Mouse (Mus musculus) adrenal gland, postnatal 14 days (tissue): ENCODE measurements around the gene Fabp6. TPM values are rescaled to one million over a fixed set of nuclear protein-coding genes. Genes with fewer than 3 reads are reported as not detected.

Source experiments
- DNase-seq: peaks from one replicate; pipeline ENCODE4 v3.0.0; 2021; ENCODE audit warnings: mixed read lengths
- total RNA-seq: library from RNA; stranded (reverse); gene quantifications from 2 replicates; pipeline ENCODE4 v1.2.3, GENCODE M21; 2021

Gene Fabp6
- total RNA-seq, 1 experiment from 2014 or later: not detected

- DNase-seq: no peak
Observed at GRCm38 (mm10) chr11:43589530-43590072, 11.7 kb downstream of the Fabp6 start.

- peak; percentile 88 for DNase-seq
Observed at GRCm38 (mm10) chr11:43586324-43587090, 14.8 kb downstream of the Fabp6 start, which contains the start of gene 4933415A04Rik. Gene 4933415A04Rik, plus strand, starts transcription at chr11:43587040.

DNA sequence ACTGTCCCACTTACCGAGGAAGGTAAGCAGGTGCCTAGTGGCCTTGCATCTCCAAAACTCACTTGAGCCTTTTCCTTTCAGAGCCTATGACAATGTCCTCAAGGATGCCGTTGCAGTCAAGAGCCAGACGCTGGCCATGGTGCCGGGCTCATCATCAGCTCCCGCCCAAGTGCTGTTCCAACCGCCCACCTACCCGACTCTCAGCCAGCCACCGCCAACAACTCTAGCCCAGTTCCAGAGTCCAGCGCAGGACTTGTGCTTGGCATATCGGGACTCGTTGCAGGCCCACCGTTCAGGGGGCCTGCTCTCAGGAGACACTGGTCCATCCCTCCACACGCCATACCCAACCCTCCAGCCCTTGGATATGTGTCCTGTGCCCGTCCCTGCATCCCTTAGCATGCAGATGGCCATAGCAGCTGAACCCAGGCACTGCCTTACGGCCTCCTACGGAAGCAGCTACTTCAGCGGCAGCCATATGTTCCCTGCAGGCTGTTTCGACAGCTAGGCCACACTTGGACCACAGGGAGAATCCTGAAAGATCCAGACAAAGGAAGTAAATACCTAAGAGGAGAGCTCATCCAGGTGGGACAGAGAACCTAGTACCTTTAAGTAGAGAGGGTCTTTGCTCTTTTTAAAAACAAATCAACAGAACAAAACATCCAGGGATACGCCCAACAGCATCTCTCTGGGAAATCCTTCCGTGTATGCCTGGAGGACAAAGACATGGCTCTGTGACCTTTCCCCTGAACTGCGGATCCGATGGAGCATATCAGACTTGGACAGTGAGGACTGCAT, 15.9 kb downstream of the Fabp6 start:
- DNase-seq: no peak

GRCm38 (mm10) chr11:43577713-43578478, 23.4 kb downstream of the Fabp6 start:
- peak; percentile 18 for DNase-seq

- no peak for DNase-seq
Observed at GRCm38 (mm10) chr11:43575376-43576151, 25.8 kb downstream of the Fabp6 start.

DNA sequence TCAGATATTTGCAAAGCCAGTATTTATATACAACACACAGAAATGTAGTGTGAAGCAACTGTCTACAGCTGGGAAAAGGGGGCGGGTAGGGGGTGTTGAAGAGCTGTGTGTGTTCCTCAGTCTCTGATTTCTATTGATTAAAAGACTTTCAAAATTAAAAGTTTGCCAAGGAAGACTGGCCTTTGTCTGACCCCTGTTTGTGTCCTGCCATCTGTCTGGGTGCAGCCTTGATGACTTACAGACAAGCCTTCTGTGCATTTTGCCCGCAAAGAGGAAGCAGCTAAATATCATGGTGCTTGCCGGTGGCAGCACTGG, 26.3 kb downstream of the Fabp6 start:
- DNase-seq: no peak

GRCm38 (mm10) chr11:43569595-43569994, 31.7 kb downstream of the Fabp6 start:
- DNase-seq: peak; percentile 84

DNA sequence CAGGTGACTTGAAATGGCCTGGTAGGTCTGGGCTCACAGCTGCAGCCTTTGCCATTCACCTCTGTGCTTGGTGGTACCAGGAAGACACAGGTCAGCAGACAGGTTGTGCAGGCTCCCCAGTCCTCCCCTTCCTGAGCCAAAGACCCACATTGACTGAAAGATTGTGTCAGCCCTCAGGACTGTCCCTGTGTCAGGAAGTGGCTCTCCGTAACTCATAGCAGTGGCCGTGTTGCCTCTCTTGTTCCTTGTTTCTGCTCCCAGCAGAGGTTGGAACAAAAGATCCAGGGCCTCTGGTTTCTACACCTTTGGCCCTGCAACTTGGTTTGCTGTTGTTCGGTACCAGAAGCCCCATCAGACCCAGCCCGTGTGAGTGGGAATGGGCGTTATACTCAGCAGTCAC, 32.2 kb downstream of the Fabp6 start:
- DNase-seq: no peak

DNA sequence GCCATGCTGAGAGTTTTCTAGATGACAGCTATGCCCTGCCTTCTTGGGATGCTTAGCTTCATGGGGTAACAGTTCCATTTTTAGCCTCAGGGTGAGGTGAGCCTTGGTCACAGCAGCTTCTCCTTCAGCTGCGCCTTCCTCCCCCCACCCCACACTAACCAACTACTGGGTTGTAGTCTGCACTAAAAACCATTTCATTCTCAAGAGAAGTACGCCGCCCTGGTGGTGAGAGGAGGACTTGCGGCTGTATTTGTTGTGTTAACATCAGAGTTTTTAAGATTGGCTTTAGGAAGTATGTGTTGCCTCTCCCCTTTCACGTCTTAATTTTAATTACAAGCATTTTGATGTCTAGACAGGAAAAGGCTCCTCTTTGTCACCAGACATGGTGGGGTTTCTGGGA, 33.1 kb downstream of the Fabp6 start:
- DNase-seq: peak; percentile 64

DNA sequence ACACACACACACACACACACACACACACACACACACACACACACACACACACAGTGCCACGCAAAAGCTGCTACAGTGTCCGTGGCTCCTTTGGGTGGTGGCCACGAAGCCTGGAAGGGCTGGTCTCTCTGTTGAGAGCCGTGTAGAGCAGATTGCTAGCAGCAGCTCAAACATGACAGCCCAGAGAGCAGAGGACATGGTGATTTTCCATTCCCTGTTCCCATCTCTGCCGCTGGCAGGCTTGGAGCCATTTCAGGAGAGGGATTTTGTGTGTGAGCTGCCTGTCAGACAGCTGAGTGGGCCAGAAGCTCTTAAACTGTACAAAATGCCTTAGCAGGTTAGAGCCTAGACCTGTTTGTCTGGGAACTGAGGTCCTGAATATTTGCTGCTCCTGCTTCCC, 34.6 kb downstream of the Fabp6 start:
- no peak for DNase-seq

DNA sequence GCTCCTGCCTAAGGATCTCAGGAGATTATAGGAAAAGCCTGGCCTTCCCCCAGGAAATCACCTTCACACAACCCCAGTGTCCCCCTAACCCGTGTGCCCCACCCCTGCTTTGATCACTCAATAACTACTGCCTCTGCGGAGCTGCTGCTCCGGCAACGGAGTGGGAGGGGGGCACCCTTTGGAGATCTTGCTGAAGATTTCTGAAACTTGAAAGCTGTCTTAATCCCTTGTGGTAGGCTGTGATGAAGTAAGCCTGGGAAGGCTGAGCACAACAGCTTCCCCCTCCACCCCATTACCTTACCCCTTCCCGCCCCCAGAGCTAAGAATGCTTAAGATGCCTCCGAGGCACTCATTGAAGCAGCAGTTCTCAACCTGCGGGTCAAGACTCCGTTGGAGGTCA, 35.5 kb downstream of the Fabp6 start:
- DNase-seq: no peak

- DNase-seq: no peak
Observed at GRCm38 (mm10) chr11:43565414-43565813, 35.9 kb downstream of the Fabp6 start.

- no peak for DNase-seq
Observed at GRCm38 (mm10) chr11:43563654-43564244, 37.6 kb downstream of the Fabp6 start.

GRCm38 (mm10) chr11:43559515-43560292, 41.6 kb downstream of the Fabp6 start:
- DNase-seq: no peak

- peak; percentile 39 for DNase-seq
Observed at GRCm38 (mm10) chr11:43556538-43556937, 44.8 kb downstream of the Fabp6 start.

DNA sequence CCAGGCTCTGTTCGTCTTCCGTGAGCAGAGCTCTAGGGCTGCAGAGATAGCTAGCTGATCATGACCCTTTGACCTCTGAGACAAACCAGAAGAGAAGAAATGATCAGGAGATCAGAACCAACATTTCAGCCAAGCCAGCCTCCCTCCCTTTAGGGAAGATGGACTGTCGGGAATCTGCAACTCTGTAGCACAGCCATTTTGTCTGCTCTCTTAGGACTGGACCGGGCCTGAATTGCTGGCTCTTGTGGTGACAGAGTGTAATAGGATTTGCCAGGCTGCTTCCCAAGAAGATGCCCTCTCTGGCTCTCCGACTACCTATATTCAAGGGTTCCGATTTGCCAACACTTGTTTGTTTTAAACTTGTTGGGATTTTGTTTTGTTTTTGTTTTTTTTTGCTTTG, 48.7 kb downstream of the Fabp6 start:
- DNase-seq: no peak

DNA sequence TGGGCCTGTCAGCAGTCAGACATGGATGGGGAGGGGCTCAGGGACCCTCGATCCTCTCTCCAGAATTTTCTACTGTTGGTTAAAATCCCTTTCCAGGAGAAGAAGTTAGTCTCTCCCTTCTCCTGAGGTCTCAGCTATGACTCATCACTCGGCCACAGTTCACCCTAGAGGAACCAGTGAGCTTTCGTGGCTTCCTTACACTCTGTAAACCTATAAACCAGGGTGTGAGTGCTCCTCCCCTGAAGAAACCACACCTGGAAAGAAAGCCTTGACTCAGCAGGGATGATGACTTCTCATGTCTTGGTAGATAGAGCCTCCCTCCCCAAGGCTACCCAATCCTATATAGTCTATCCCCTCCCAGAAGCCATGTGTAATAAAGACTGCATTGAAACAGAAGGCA, 49.6 kb downstream of the Fabp6 start:
- no peak for DNase-seq

GRCm38 (mm10) chr11:43549701-43550100, 51.6 kb downstream of the Fabp6 start:
- DNase-seq: peak; percentile 65

GRCm38 (mm10) chr11:43548657-43549435, 52.5 kb downstream of the Fabp6 start:
- peak; percentile 51 for DNase-seq

GRCm38 (mm10) chr11:43548148-43548547, 53.2 kb downstream of the Fabp6 start:
- peak; percentile 88 for DNase-seq
